Mouse (Mus musculus): ENCODE results near the gene Gm13278. TPM values are rescaled to one million over a fixed set of nuclear protein-coding genes. Genes with fewer than 3 reads are reported as not detected.
A peak's percentile ranks its signal among the peaks of the same experiment; 100 is the strongest.
"Not testable (repeated sequence)": the region's sequence is repeated elsewhere in the genome, so short reads cannot be mapped to it uniquely, and the experiment has no call there.

Gene Gm13278
- polyA plus RNA-seq, 1 experiment from 2014 or later = not detected

DNA sequence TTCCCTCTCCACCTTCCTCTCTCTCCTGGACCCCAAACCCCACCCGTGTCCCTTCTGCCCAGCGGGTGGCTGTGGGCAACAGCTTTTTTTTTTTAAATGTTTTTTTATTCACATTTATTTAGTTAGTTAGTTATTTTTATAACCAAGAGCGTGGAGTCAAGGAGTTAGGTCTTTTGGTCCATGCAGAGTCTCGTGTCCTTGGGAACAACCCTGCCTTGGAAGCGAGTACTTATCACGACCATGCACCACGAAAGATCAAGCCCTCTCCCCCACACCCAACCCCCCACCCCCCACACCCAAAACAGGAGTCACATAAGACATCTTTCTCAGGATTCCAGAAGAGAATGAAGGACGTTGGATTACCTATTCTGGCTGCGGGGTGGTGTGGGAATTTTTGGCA lies 29.0 kb upstream of the Gm13278 start:
- not testable (repeated sequence) for H3K27ac ChIP-seq; H3K4me1 ChIP-seq; H3K27me3 ChIP-seq (replicated peaks); ATAC-seq (ENCODE audit: insufficient read depth, low FRiP score, low read depth); H3K9ac ChIP-seq; H3K4me2 ChIP-seq; H3K36me3 ChIP-seq; H3K9me3 ChIP-seq; H3K4me3 ChIP-seq (replicated peaks)
- 47% methylated on average over 9 of the region's 9 CpGs for WGBS

DNA sequence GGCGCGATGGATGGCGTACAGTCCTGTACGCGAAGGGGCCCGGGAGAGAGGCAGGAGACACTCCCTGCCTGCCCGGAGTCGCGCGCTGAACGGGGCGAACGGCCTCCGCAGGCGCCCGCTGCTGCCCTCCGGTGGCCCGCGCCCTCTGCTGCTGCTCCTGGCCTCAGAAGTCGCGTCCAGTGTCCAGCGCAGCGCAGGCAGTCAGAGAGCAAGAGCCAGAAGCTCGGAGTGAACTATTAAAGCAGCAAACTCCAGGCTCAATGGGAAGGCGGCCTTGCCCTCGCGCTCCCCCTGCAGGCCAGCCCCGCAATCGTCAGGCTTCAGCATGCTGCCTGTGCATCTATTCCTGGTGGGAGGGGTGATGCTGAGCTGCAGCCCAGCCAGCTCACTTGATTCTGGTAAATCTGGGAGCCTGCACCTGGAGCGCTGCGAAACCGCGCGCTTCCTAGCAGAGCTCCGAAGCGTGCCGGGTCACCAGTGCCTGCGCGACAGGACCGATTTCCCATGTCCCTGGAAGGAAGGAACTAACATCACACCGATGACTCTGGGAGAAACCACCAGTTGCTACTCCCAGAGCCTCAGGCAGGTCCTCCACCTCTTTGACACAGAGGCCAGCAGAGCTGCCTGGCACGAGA lies 27.8 kb upstream of the Gm13278 start:
- H3K4me3 ChIP-seq (replicated peaks) = peak overlapping the region; percentile 38
- not testable (repeated sequence) for H3K36me3 ChIP-seq; H3K27me3 ChIP-seq (replicated peaks); ATAC-seq (ENCODE audit: insufficient read depth, low FRiP score, low read depth); H3K4me1 ChIP-seq; H3K9me3 ChIP-seq; H3K9ac ChIP-seq
- H3K4me2 ChIP-seq = peak overlapping the region; percentile 51
- WGBS = 4% methylated on average over 25 of the region's 42 CpGs
- peak overlapping the region; percentile 69; the same call in 1 of the 2 replicates for H3K27ac ChIP-seq

DNA sequence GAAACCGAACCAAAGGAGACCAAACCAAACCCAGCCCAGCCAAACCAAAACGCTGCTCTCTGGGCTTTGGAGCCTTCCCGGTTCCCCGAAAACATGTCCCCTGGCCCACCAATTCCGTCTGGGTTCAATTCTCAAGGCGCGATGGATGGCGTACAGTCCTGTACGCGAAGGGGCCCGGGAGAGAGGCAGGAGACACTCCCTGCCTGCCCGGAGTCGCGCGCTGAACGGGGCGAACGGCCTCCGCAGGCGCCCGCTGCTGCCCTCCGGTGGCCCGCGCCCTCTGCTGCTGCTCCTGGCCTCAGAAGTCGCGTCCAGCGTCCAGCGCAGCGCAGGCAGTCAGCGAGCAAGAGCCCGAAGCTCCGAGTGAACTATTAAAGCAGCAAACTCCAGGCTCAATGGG lies 17.8 kb upstream of the Gm13278 start, which contains the start of gene Gm13290:
Gm13290 (plus strand) TSS at position 301 of the 400 bp plus-strand sequence.
- H3K4me2 ChIP-seq; H3K36me3 ChIP-seq; H3K4me1 ChIP-seq; H3K27me3 ChIP-seq (replicated peaks); H3K9ac ChIP-seq; H3K9me3 ChIP-seq; ATAC-seq (ENCODE audit: insufficient read depth, low FRiP score, low read depth); H3K27ac ChIP-seq; H3K4me3 ChIP-seq (replicated peaks): not testable (repeated sequence)
- no CpG with 5 or more reads among the region's 32 CpGs for WGBS

DNA sequence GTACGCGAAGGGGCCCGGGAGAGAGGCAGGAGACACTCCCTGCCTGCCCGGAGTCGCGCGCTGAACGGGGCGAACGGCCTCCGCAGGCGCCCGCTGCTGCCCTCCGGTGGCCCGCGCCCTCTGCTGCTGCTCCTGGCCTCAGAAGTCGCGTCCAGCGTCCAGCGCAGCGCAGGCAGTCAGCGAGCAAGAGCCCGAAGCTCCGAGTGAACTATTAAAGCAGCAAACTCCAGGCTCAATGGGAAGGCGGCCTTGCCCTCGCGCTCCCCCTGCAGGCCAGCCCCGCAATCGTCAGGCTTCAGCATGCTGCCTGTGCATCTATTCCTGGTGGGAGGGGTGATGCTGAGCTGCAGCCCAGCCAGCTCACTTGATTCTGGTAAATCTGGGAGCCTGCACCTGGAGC lies 14.7 kb upstream of the Gm13278 start, which contains the start of gene Gm13289:
Gm13289 (plus strand) TSS at position 301 of the 400 bp plus-strand sequence.
- not testable (repeated sequence) for H3K9me3 ChIP-seq; ATAC-seq (ENCODE audit: insufficient read depth, low FRiP score, low read depth); H3K27ac ChIP-seq; H3K4me2 ChIP-seq; H3K4me3 ChIP-seq (replicated peaks); H3K9ac ChIP-seq; H3K4me1 ChIP-seq; H3K27me3 ChIP-seq (replicated peaks); H3K36me3 ChIP-seq
- no CpG with 5 or more reads among the region's 29 CpGs for WGBS

DNA sequence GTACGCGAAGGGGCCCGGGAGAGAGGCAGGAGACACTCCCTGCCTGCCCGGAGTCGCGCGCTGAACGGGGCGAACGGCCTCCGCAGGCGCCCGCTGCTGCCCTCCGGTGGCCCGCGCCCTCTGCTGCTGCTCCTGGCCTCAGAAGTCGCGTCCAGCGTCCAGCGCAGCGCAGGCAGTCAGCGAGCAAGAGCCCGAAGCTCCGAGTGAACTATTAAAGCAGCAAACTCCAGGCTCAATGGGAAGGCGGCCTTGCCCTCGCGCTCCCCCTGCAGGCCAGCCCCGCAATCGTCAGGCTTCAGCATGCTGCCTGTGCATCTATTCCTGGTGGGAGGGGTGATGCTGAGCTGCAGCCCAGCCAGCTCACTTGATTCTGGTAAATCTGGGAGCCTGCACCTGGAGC lies 11.8 kb upstream of the Gm13278 start, which contains the start of gene Gm13272:
Gm13272 (plus strand) TSS at position 301 of the 400 bp plus-strand sequence.
- H3K4me1 ChIP-seq; H3K27me3 ChIP-seq (replicated peaks); H3K36me3 ChIP-seq; H3K9ac ChIP-seq; H3K9me3 ChIP-seq; ATAC-seq (ENCODE audit: insufficient read depth, low FRiP score, low read depth); H3K4me3 ChIP-seq (replicated peaks); H3K4me2 ChIP-seq; H3K27ac ChIP-seq: not testable (repeated sequence)
- WGBS = no CpG with 5 or more reads among the region's 29 CpGs

DNA sequence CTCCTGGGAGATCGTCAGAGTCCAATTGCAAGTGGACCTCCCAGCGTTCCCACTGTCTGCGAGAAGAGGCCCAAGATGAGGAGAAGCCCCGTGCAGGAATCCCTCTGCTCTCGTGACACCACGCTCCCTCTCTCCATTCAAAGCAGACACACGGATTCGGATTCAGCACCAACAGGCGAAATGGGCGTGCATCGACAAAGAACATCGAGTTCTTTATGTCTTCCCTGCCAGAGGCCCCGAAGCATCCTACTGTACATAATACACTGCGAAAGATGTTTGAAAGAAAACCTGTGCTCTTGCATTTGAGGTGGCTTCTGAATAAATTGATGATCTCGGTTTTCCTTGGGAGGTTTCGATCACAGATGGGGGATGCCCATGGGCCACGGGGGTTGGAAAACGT lies 11.0 kb upstream of the Gm13278 start:
- not testable (repeated sequence) for ATAC-seq (ENCODE audit: insufficient read depth, low FRiP score, low read depth); H3K36me3 ChIP-seq; H3K4me1 ChIP-seq; H3K9ac ChIP-seq; H3K9me3 ChIP-seq; H3K27ac ChIP-seq; H3K4me3 ChIP-seq (replicated peaks); H3K27me3 ChIP-seq (replicated peaks); H3K4me2 ChIP-seq
- WGBS = 57% methylated on average over 16 of the region's 18 CpGs

DNA sequence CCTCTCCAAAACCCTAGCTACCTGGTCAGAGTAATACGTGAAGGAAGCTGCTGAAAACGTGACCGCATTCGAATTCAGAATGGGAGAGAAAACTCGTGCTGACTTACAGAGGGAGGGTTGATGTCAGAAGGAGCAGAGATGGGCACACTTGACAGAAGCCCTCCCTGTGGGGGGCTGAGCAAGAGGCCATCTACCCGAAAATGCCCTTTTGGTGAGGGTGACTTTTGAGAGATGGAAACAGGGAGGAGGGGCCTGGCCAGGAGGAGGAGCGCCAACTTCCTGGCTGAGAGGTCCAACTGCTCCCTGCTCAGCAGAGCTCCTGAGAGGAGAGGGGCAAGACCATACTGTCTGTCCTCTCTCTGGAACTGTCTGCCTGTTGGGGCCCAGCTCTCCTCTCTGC lies 9.5 kb upstream of the Gm13278 start, which contains the start of gene Ifnz:
Ifnz (plus strand) TSS at position 301 of the 400 bp plus-strand sequence.
- not testable (repeated sequence) for H3K4me1 ChIP-seq; H3K36me3 ChIP-seq; H3K27ac ChIP-seq; H3K27me3 ChIP-seq (replicated peaks); ATAC-seq (ENCODE audit: insufficient read depth, low FRiP score, low read depth); H3K9me3 ChIP-seq; H3K9ac ChIP-seq
- WGBS = 25% methylated on average over 5 of the region's 7 CpGs
- H3K4me3 ChIP-seq (replicated peaks) = peak within 1 kb of the TSS; percentile 25; the same call in 1 of the 2 replicates
- H3K4me2 ChIP-seq = peak within 1 kb of the TSS; percentile 41

DNA sequence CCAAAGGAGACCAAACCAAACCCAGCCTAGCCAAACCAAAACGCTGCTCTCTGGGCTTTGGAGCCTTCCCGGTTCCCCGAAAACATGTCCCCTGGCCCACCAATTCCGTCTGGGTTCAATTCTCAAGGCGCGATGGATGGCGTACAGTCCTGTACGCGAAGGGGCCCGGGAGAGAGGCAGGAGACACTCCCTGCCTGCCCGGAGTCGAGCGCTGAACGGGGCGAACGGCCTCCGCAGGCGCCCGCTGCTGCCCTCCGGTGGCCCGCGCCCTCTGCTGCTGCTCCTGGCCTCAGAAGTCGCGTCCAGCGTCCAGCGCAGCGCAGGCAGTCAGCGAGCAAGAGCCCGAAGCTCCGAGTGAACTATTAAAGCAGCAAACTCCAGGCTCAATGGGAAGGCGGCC lies 9.0 kb upstream of the Gm13278 start:
- H3K9ac ChIP-seq; H3K36me3 ChIP-seq; ATAC-seq (ENCODE audit: insufficient read depth, low FRiP score, low read depth); H3K9me3 ChIP-seq; H3K4me1 ChIP-seq; H3K27me3 ChIP-seq (replicated peaks); H3K27ac ChIP-seq: not testable (repeated sequence)
- Histone ChIP-seq H3K4me3 (replicated peaks) (peak overlapping the region; percentile 25; the same call in 1 of the 2 replicates), H3K4me2 (peak overlapping the region; percentile 41)
- WGBS = 0% methylated on average over 6 of the region's 31 CpGs

DNA sequence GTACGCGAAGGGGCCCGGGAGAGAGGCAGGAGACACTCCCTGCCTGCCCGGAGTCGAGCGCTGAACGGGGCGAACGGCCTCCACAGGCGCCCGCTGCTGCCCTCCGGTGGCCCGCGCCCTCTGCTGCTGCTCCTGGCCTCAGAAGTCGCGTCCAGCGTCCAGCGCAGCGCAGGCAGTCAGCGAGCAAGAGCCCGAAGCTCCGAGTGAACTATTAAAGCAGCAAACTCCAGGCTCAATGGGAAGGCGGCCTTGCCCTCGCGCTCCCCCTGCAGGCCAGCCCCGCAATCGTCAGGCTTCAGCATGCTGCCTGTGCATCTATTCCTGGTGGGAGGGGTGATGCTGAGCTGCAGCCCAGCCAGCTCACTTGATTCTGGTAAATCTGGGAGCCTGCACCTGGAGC lies 5.9 kb upstream of the Gm13278 start, which contains the start of gene Gm13276:
Gm13276 (plus strand) TSS at position 301 of the 400 bp plus-strand sequence.
- H3K4me2 ChIP-seq; ATAC-seq (ENCODE audit: insufficient read depth, low FRiP score, low read depth); H3K4me3 ChIP-seq (replicated peaks); H3K27ac ChIP-seq; H3K4me1 ChIP-seq; H3K9me3 ChIP-seq; H3K36me3 ChIP-seq; H3K27me3 ChIP-seq (replicated peaks); H3K9ac ChIP-seq: not testable (repeated sequence)
- WGBS = no CpG with 5 or more reads among the region's 27 CpGs

DNA sequence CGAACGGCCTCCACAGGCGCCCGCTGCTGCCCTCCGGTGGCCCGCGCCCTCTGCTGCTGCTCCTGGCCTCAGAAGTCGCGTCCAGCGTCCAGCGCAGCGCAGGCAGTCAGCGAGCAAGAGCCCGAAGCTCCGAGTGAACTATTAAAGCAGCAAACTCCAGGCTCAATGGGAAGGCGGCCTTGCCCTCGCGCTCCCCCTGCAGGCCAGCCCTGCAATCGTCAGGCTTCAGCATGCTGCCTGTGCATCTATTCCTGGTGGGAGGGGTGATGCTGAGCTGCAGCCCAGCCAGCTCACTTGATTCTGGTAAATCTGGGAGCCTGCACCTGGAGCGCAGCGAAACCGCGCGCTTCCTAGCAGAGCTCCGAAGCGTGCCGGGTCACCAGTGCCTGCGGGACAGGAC lies 2.9 kb upstream of the Gm13278 start, which contains the start of gene Gm13277:
Gm13277 (plus strand) TSS at position 231 of the 400 bp plus-strand sequence.
- not testable (repeated sequence) for H3K4me3 ChIP-seq (replicated peaks); H3K4me1 ChIP-seq; H3K9me3 ChIP-seq; H3K9ac ChIP-seq; H3K4me2 ChIP-seq; ATAC-seq (ENCODE audit: insufficient read depth, low FRiP score, low read depth); H3K36me3 ChIP-seq; H3K27me3 ChIP-seq (replicated peaks); H3K27ac ChIP-seq
- WGBS = 3% methylated on average over 4 of the region's 28 CpGs

DNA sequence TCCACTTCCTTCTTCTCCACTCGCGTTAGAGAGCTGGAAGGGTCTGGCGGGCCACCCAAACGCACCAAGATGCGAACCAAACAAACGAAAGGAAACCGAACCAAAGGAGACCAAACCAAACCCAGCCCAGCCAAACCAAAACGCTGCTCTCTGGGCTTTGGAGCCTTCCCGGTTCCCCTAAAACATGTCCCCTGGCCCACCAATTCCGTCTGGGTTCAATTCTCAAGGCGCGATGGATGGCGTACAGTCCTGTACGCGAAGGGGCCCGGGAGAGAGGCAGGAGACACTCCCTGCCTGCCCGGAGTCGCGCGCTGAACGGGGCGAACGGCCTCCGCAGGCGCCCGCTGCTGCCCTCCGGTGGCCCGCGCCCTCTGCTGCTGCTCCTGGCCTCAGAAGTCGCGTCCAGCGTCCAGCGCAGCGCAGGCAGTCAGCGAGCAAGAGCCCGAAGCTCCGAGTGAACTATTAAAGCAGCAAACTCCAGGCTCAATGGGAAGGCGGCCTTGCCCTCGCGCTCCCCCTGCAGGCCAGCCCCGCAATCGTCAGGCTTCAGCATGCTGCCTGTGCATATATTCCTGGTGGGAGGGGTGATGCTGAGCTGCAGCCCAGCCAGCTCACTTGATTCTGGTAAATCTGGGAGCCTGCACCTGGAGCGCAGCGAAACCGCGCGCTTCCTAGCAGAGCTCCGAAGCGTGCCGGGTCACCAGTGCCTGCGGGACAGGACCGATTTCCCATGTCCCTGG lies 2.8 kb downstream of the Gm13278 start, which contains the start of gene Gm13275:
Gm13275 (plus strand) TSS at position 552 of the 740 bp plus-strand sequence.
- not testable (repeated sequence) for H3K27ac ChIP-seq; H3K4me1 ChIP-seq; ATAC-seq (ENCODE audit: insufficient read depth, low FRiP score, low read depth); H3K4me3 ChIP-seq (replicated peaks); H3K36me3 ChIP-seq; H3K4me2 ChIP-seq; H3K9me3 ChIP-seq; H3K27me3 ChIP-seq (replicated peaks); H3K9ac ChIP-seq
- WGBS = 0% methylated on average over 7 of the region's 52 CpGs

DNA sequence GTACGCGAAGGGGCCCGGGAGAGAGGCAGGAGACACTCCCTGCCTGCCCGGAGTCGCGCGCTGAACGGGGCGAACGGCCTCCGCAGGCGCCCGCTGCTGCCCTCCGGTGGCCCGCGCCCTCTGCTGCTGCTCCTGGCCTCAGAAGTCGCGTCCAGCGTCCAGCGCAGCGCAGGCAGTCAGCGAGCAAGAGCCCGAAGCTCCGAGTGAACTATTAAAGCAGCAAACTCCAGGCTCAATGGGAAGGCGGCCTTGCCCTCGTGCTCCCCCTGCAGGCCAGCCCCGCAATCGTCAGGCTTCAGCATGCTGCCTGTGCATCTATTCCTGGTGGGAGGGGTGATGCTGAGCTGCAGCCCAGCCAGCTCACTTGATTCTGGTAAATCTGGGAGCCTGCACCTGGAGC lies 5.7 kb downstream of the Gm13278 start, which contains the start of gene Gm13279:
Gm13279 (plus strand) TSS at position 301 of the 400 bp plus-strand sequence.
- H3K4me3 ChIP-seq (replicated peaks); H3K27ac ChIP-seq; H3K9ac ChIP-seq; H3K4me2 ChIP-seq; H3K27me3 ChIP-seq (replicated peaks); H3K36me3 ChIP-seq; ATAC-seq (ENCODE audit: insufficient read depth, low FRiP score, low read depth); H3K9me3 ChIP-seq; H3K4me1 ChIP-seq: not testable (repeated sequence)
- no CpG with 5 or more reads among the region's 28 CpGs for WGBS
